Mouse (Mus musculus) WW6 (cell line): Measurements from ENCODE around the gene Ppp4r3a.
A peak's percentile ranks its signal among the peaks of the same experiment; 100 is the strongest.

Experiments used
- DNase-seq: peaks from one replicate; pipeline ENCODE4 v3.0.0-alpha.2; 2013; ENCODE audit warnings: low read depth, low spot score

The Ppp4r3a gene

DNA sequence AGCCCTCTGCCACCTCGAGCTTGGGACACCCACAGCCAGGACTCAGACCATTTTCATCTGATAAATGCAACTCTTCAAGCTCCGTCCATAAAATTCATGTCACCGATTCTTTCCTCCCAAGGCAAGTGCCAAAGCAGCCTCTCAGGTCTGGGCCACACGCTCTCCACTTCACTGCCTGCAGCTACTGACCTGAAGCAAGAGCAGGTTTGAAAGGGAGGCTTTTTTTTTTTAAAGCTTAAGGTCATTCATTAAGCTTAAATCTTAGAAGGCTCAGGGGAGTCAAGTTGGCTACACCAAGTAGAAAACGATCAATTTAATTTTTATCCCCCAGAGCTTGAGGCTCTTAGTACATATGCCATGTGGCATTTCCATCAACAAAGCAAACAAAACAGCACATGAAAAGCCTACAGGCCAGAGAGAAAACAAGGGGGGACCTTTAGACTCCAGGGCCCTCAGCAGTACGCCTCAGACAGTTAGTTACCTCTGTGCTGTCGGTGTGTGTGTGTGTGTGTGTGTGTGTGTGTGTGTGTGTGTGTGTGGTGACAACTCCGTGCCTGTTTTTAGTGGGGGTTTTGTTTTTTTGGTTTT is 70.3 kb downstream of the Ppp4r3a start:
- DNase-seq = no peak

GRCm38 (mm10) chr12:101012197-101013077 is 71.1 kb downstream of the Ppp4r3a start:
- DNase-seq = no peak

- no peak for DNase-seq
Observed at GRCm38 (mm10) chr12:101011017-101011416, 72.5 kb downstream of the Ppp4r3a start.

DNA sequence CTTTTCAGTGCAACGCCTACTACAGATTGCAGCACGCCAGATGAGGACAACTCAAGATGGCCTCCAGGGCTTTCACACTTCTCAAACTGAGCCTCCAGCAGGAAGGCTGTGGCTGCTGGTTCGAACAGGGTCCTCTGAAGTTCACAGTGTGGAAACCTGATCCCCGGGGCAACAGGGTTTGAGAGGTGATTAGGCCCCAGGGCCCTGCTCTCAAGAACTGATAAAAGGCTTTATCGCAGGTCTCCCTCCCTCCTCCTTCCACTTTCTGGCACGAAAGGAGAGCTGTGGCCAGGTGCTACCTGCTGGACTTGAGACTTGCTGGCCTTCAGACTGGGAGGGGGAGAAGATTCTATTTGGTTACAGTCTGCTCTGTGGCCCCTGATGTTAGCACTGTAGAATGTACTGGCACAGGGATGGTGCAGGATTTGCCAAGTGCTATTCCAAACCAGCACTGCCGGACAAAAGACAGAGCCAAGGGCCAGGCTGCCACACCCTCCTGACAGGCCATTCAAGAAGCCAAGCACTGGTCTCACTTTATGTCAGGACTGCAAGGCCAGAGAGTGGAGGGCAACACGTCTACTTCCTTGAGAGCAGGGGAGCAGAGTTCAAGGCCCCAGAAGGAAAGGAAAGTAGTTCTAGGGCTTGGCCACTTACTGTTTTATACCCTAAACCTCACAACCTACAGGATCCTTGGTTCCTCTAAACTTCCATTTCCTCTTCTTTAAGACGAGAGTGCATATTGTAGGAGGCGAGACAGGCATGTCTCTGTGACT is 73.2 kb downstream of the Ppp4r3a start:
- no peak for DNase-seq

- no peak for DNase-seq
Observed at GRCm38 (mm10) chr12:101009225-101009624, 74.3 kb downstream of the Ppp4r3a start.

- no peak for DNase-seq
Observed at GRCm38 (mm10) chr12:101008648-101009047, 74.9 kb downstream of the Ppp4r3a start.

DNA sequence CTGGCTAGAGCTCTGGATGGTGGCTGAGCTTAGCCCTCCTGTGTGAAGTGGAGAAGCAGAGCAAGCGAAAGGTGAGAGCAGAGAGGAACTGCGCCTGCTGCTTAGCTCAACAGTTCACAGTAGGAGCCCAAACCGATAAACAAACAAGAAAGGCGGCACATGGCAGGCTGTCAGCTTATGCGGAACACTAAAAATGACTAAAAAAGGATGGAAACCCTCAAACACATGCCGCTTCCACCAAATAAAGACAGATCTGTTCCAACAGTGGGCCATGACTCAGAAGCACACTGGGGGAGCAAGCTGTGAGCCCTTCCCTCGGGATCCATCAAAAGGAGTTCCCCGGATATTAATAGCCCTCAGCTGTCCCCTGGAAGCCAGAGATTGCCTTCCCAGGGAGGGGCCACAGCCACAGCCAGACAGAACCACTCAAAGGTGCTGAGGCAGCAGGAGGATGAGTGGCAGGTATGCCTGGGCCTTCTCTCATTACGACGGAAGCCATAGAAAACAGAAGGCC is 75.5 kb downstream of the Ppp4r3a start:
- DNase-seq = no peak

DNA sequence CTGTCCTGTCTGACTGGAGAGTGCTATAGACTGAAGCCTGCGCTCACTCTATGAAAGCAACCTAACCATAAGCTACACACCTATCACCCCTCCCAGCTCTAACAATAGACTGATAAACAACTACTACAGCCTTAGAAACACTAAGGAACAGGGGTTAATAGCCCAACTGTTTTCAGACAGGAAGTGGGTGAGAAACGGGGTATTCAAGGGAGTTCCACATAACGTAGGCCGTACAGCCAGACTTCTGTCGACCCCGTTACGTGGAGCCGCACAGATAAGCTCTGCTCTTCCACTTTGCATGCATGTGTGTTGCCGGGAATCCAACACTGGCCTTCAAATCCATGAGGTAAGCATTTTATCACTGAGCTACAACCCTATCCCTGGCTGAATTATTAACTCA is 76.1 kb downstream of the Ppp4r3a start:
- no peak for DNase-seq

DNA sequence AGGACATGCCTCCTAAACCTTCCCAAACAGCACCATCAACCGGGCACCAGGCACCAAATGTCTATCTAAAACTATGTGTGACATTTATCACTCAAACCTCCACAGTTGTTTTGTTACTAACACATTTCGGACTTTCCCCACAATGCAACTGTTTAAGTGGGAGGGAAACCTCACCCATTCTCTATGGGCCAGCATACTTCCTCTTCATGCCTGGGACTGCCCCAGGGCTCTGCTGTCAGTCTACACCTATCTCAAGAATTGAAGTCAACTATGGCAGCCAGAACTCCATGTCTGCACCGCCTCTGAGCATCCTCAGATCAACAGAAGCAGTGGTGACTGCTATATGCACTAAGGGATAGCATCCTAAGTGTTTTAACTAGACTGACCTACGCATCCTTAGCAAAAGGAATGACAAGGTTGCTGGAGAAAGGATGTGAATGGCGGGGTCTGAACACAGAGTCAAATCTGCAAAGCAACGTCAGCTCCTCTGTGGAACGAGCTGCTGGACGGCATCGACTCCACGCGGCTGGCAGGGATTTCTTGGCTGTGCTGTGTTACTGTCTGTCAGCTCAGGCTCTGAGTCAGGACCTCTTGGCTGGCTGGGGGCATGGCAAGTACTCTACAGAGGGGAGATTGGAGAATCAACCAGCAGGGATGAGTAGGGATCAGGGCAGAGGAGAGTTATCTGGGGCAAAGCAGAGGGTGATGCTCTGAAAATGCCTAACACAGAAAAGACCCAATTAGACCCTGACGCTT is 77.7 kb downstream of the Ppp4r3a start:
- DNase-seq = no peak

DNA sequence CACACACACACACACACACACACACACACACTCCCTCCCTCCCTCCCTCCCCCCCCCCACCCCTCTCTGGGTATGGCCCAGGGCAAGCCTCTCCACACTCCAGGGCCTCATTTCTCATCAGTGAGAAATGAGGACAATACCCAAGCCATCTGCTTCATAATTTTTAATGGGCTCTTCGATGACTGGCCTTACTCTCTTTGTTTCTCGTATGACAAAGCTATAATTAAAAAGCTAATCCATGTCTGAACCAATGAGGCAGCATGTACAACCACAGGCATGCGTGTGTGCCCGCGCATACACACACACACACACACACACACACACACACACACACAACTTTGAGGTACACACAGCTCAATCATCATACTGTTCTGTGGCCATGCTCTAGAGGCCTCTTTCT is 78.5 kb downstream of the Ppp4r3a start:
- DNase-seq = no peak

GRCm38 (mm10) chr12:101002801-101003513 is 80.5 kb downstream of the Ppp4r3a start:
- no peak for DNase-seq

GRCm38 (mm10) chr12:100999061-100999954 is 84.2 kb downstream of the Ppp4r3a start:
- no peak for DNase-seq

DNA sequence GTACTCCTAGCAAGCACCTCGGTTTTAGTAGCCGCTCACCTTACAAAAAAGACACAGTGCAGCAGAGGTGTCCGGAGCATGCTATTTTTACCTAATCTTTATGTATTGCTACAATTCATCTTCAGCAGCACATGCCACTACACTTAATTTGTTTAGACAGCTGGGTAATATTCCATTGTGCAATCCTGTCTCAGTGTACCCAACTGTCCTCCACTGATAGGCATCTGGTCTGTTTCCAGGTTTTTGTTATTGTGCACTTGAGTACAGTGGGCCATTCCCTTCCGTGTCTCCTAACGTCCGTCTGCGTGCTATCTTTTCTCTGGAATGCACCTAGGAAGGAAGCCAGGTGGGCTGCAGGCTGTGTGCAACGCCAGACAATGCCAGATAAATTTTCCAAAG is 84.9 kb downstream of the Ppp4r3a start:
- no peak for DNase-seq

DNA sequence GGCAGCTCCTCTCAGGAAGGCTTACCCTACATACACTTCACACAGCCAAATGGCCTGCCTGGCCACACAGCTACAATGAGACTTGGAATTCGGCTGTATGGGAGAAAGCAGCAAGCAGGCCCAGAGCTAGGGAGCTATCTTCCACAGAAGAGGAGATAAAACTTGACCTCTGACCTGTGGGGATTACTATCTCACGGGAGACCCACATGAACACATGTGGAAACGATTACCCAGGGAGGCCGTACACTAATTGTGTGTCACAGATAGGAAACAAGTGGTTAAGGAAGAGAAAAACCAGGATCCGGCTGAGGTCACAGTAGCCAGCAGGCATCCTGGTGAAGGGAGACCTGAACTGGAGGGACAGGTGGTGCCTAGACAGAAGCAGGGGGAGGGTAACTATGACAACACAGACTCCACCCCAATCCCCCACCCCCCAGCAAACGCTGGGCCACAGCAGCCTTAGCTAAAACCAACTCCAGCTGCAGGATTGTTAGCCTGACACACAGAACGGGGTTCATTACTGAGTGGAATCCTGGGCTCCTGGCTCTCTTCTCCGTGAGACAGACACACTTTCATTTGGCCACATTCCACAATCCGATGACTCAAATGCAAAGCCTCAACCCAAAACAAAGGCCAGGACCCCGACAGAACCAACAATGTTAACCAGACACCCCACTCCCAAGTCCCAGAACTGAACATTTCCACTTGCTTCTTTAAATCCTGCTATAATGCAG is 85.5 kb downstream of the Ppp4r3a start:
- DNase-seq = no peak

GRCm38 (mm10) chr12:100996378-100996898 is 87.1 kb downstream of the Ppp4r3a start:
- peak; percentile 78 for DNase-seq

- DNase-seq = no peak
Observed at GRCm38 (mm10) chr12:100995607-100996377, 87.7 kb downstream of the Ppp4r3a start.

DNA sequence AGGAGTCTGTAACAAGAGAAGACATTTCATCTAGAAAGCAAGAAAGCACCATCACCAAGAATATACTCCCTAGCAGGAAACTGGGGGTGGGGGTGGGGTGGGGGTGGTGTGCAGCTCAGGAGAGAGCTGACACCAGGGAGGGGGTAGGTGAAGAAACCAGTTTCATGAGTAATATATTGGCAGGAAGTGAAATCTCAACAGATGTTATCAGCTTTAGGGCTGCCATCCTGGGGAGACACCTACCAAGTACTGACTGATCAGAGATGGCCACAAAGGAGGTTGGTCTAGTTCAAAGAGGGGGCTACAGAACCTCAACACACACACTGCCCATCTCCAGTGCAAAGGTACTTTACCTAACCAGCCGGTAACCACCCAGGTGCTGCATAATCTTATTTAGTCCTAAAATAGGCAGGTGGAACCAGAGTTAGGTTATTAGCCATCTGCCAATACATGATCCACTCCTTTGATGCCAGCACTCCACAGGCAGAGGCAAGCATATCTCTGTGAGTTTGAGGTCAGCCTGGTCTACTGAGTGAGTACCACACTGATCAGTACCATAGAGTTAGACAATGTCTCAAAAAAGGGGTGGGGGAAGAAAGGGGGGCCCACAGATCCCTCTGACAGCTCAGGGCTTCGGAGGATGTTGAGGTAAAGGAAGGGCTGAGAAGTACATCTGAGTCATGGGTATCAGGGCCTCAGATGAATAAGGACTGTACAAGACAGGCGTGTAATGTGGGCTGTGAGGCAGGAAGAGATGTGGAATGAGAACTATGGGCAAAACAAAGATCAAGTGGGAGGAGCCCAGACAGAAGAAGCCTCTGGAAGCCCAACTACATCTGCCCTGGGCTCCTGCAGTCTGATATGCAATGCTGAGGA is 89.1 kb downstream of the Ppp4r3a start:
- DNase-seq = no peak
